Mouse (Mus musculus) intestine, embryonic 15.5 days (tissue): Measurements from ENCODE around the gene 2310033P09Rik. TPM values are rescaled to one million over a fixed set of nuclear protein-coding genes. Genes with fewer than 3 reads are reported as not detected.
A peak's percentile ranks its signal among the peaks of the same experiment; 100 is the strongest.

ENCODE experiments used
- ATAC-seq: fragments of 200-750 bp; cut with Nextera tagmentation; 2 replicates; pipeline ENCODE4 v1.8.0; 2017; ENCODE audit warnings: moderate TSS enrichment, moderate library complexity
- H3K27ac ChIP-seq: fragments of 300-500 bp; sonication (generic); 2 replicates; pipeline ENCODE4 v1.5.1; 2015; ENCODE audit warnings: mild to moderate bottlenecking, inconsistent platforms
- H3K27me3 ChIP-seq: fragments of 300-500 bp; sonication (generic); replicated peaks from 2 replicates; pipeline ENCODE4 v1.6.1; 2015; ENCODE audit warnings: inconsistent platforms
- H3K36me3 ChIP-seq: fragments of 300-500 bp; sonication (generic); 2 replicates; pipeline ENCODE4 v1.6.1; 2015; ENCODE audit warnings: inconsistent platforms
- H3K4me1 ChIP-seq: fragments of 300-500 bp; sonication (generic); replicated peaks from 2 replicates; pipeline ENCODE4 v1.6.1; 2015; ENCODE audit warnings: inconsistent platforms
- H3K4me2 ChIP-seq: fragments of 300-500 bp; sonication (generic); replicated peaks from 2 replicates; pipeline ENCODE4 v1.6.1; 2015; ENCODE audit warnings: mild to moderate bottlenecking, inconsistent platforms
- H3K4me3 ChIP-seq: fragments of 300-500 bp; sonication (generic); replicated peaks from 2 replicates; pipeline ENCODE4 v1.5.1; 2015; ENCODE audit warnings: inconsistent platforms
- H3K9ac ChIP-seq: fragments of 300-500 bp; sonication (generic); 2 replicates; pipeline ENCODE4 v1.6.1; 2015; ENCODE audit warnings: inconsistent platforms
- H3K9me3 ChIP-seq: fragments of 300-500 bp; sonication (generic); 2 replicates; pipeline ENCODE4 v1.6.1; 2016; ENCODE audit warnings: inconsistent platforms
- WGBS: fragments of 180-500 bp; shearing (Covaris S2); methylation state at CpG from one replicate; pipeline ENCODE4 v1.1.7; 2015; 5-methylcytosine and 5-hydroxymethylcytosine counted together
- polyA plus RNA-seq: library from polyadenylated mRNA; unstranded; fragments of >200 nt; fragmentation: Nextera tagmentation; extraction: Ambion mirVana; gene quantifications from 2 replicates; pipeline ENCODE4 v1.2.1, GENCODE M21; 2015

2310033P09Rik gene
- polyA plus RNA-seq, 1 experiment from 2014 or later: 30.2 TPM

- Histone ChIP-seq H3K27me3 (no peaks in the 10 kb centered on the region), H3K36me3 (no peaks in the 10 kb centered on the region), H3K4me2 (peak overlapping the region; percentile 68), H3K4me1 (peaks cover 53% of the 10 kb centered on the region), H3K9me3 (no peaks in the 10 kb centered on the region), H3K27ac (0 out of 2 replicates have a peak overlapping the region, but pooled peaks have one; percentile 3), H3K4me3 (no peak overlapping the region), H3K9ac (0 out of 2 replicates have a peak overlapping the region, but pooled peaks have one; percentile 10)
- no peak for ATAC-seq
- WGBS: 71% methylated on average over 2 of the region's 2 CpGs
These were observed 17.0 kb downstream of the 2310033P09Rik start for GRCm38 (mm10) chr11:59225167-59225566.

GRCm38 (mm10) chr11:59226251-59226650, 18.1 kb downstream of the 2310033P09Rik start:
- Histone ChIP-seq H3K27me3 (no peaks in the 10 kb centered on the region), H3K4me1 (peaks cover 51% of the 10 kb centered on the region), H3K27ac (no peak overlapping the region), H3K36me3 (no peaks in the 10 kb centered on the region), H3K4me2 (peak overlapping the region; percentile 68), H3K9me3 (no peaks in the 10 kb centered on the region), H3K9ac (peak overlapping the region; percentile 100; the same call in 1 of the 2 replicates), H3K4me3 (peak overlapping the region; percentile 100)
- WGBS: 39% methylated on average over 3 of the region's 3 CpGs
- no peak for ATAC-seq

- peak overlapping the region; percentile 68 for H3K4me2 ChIP-seq
- WGBS: 3% methylated on average over 21 of the region's 21 CpGs
- peak overlapping the region; percentile 100 for H3K9ac ChIP-seq
- H3K27me3 ChIP-seq: no peaks in the 10 kb centered on the region
- no peaks in the 10 kb centered on the region for H3K36me3 ChIP-seq
- H3K4me1 ChIP-seq: peaks cover 45% of the 10 kb centered on the region
- H3K4me3 ChIP-seq: peak overlapping the region; percentile 100
- H3K27ac ChIP-seq: peak overlapping the region; percentile 97
- H3K9me3 ChIP-seq: no peaks in the 10 kb centered on the region
- no peak for ATAC-seq
These were observed 18.9 kb downstream of the 2310033P09Rik start for GRCm38 (mm10) chr11:59226787-59227603.

GRCm38 (mm10) chr11:59227604-59228121, 19.5 kb downstream of the 2310033P09Rik start:
- Histone ChIP-seq H3K9ac (peak overlapping the region; percentile 100), H3K9me3 (no peaks in the 10 kb centered on the region), H3K4me2 (peak overlapping the region; percentile 68), H3K36me3 (no peaks in the 10 kb centered on the region), H3K4me1 (peaks cover 42% of the 10 kb centered on the region), H3K4me3 (peak overlapping the region; percentile 100), H3K27ac (peak overlapping the region; percentile 97), H3K27me3 (no peaks in the 10 kb centered on the region)
- under 1% methylated on average over 51 of the region's 51 CpGs for WGBS
- peak; percentile 85 for ATAC-seq

GRCm38 (mm10) chr11:59228122-59228953, 20.2 kb downstream of the 2310033P09Rik start, which contains the start of gene Arf1:
Arf1 (minus strand) TSS chr11:59228270.
- Histone ChIP-seq H3K4me2 (peak within 1 kb of the TSS; percentile 68), H3K9me3 (no peaks in the 10 kb centered on the region), H3K4me3 (peak within 1 kb of the TSS; percentile 100), H3K27ac (peak within 1 kb of the TSS; percentile 97), H3K9ac (peak within 1 kb of the TSS; percentile 100), H3K4me1 (peaks cover 36% of the 10 kb centered on the region), H3K36me3 (no peaks in the 10 kb centered on the region), H3K27me3 (no peaks in the 10 kb centered on the region)
- ATAC-seq: peak; percentile 97
- 5% methylated on average over 59 of the region's 59 CpGs for WGBS

GRCm38 (mm10) chr11:59230144-59230760, 22.1 kb downstream of the 2310033P09Rik start:
- Histone ChIP-seq H3K4me2 (peak overlapping the region; percentile 19; the same call in 1 of the 2 replicates), H3K36me3 (no peaks in the 10 kb centered on the region), H3K4me1 (peaks cover 22% of the 10 kb centered on the region), H3K27ac (no peak overlapping the region), H3K27me3 (no peaks in the 10 kb centered on the region), H3K4me3 (no peak overlapping the region), H3K9me3 (no peaks in the 10 kb centered on the region), H3K9ac (no peak overlapping the region)
- ATAC-seq: no peak
- 13% methylated on average over 7 of the region's 7 CpGs for WGBS

- 67% methylated on average over 2 of the region's 2 CpGs for WGBS
These were observed 24.7 kb downstream of the 2310033P09Rik start for GRCm38 (mm10) chr11:59232797-59233196.

GRCm38 (mm10) chr11:59238525-59239427, 30.7 kb downstream of the 2310033P09Rik start:
- no peaks in the 10 kb centered on the region for H3K9me3 ChIP-seq
- H3K9ac ChIP-seq: no peak overlapping the region
- no peaks in the 10 kb centered on the region for H3K36me3 ChIP-seq
- no peak overlapping the region for H3K27ac ChIP-seq
- no peak overlapping the region for H3K4me3 ChIP-seq
- H3K4me2 ChIP-seq: no peak overlapping the region
- 0 out of 2 replicates have a peak, but pooled peaks cover 3% of the 10 kb centered on the region for H3K27me3 ChIP-seq
- peak; percentile 87 for ATAC-seq
- WGBS: 7% methylated on average over 14 of the region's 15 CpGs
- no peaks in the 10 kb centered on the region for H3K4me1 ChIP-seq

More at GRCm38 (mm10) chr11:59232797-59233196, 24.7 kb downstream of the 2310033P09Rik start:
- ATAC-seq: no peak
- H3K9ac ChIP-seq: no peak overlapping the region
- no peaks in the 10 kb centered on the region for H3K9me3 ChIP-seq
- H3K4me2 ChIP-seq: no peak overlapping the region
- H3K27me3 ChIP-seq: no peaks in the 10 kb centered on the region
- H3K4me3 ChIP-seq: no peak overlapping the region
- H3K27ac ChIP-seq: no peak overlapping the region
- H3K4me1 ChIP-seq: peaks cover 8% of the 10 kb centered on the region
- H3K36me3 ChIP-seq: no peaks in the 10 kb centered on the region

GRCm38 (mm10) chr11:59239428-59239785, 31.3 kb downstream of the 2310033P09Rik start:
- H3K9me3 ChIP-seq: no peaks in the 10 kb centered on the region
- 59% methylated on average over 4 of the region's 4 CpGs for WGBS
- H3K4me1 ChIP-seq: no peaks in the 10 kb centered on the region
- no peak overlapping the region for H3K4me3 ChIP-seq
- no peak; the same call in 1 of the 2 replicates for ATAC-seq
- H3K27me3 ChIP-seq: 0 out of 2 replicates have a peak, but pooled peaks cover 3% of the 10 kb centered on the region
- no peak overlapping the region for H3K4me2 ChIP-seq
- H3K36me3 ChIP-seq: no peaks in the 10 kb centered on the region
- H3K9ac ChIP-seq: no peak overlapping the region
- no peak overlapping the region for H3K27ac ChIP-seq

- H3K4me1 ChIP-seq: no peaks in the 10 kb centered on the region
- ATAC-seq: no peak
- H3K36me3 ChIP-seq: no peaks in the 10 kb centered on the region
- no peak overlapping the region for H3K4me3 ChIP-seq
- WGBS: 81% methylated on average over 4 of the region's 4 CpGs
- H3K9ac ChIP-seq: no peak overlapping the region
- no peak overlapping the region for H3K4me2 ChIP-seq
- no peaks in the 10 kb centered on the region for H3K9me3 ChIP-seq
- no peak overlapping the region for H3K27ac ChIP-seq
- H3K27me3 ChIP-seq: 0 out of 2 replicates have a peak, but pooled peaks cover 3% of the 10 kb centered on the region
These were observed 31.7 kb downstream of the 2310033P09Rik start for GRCm38 (mm10) chr11:59239796-59240195.

- 19% methylated on average over 3 of the region's 3 CpGs for WGBS
These were observed 33.7 kb downstream of the 2310033P09Rik start for GRCm38 (mm10) chr11:59241841-59242240.

More at GRCm38 (mm10) chr11:59241841-59242240, 33.7 kb downstream of the 2310033P09Rik start:
- H3K9me3 ChIP-seq: no peaks in the 10 kb centered on the region
- H3K27ac ChIP-seq: no peak overlapping the region
- H3K4me1 ChIP-seq: no peaks in the 10 kb centered on the region
- no peak overlapping the region for H3K4me3 ChIP-seq
- no peak overlapping the region for H3K9ac ChIP-seq
- ATAC-seq: no peak
- no peaks in the 10 kb centered on the region for H3K36me3 ChIP-seq
- H3K4me2 ChIP-seq: no peak overlapping the region
- H3K27me3 ChIP-seq: 0 out of 2 replicates have a peak, but pooled peaks cover 3% of the 10 kb centered on the region
